Mouse (Mus musculus) myocyte (in vitro differentiated cells): ENCODE data around the gene Inpp5d.

Source experiments
- CEBPB ChIP-seq: IDR thresholded peaks from 2 replicates; pipeline ENCODE4 v1.6.1; 2011; ENCODE audit warnings: mild to moderate bottlenecking, moderate library complexity; ENCODE audit not compliant: poor library complexity, insufficient read depth, severe bottlenecking
- MAX ChIP-seq: IDR thresholded peaks from one replicate; pipeline ENCODE4 v1.6.1; 2011; ENCODE audit warnings: low read depth, mild to moderate bottlenecking, control low read depth
- POLR2A ChIP-seq: IDR thresholded peaks from one replicate; pipeline ENCODE4 v1.6.1; 2011; ENCODE audit warnings: low read depth, mild to moderate bottlenecking, control low read depth, moderate library complexity; ENCODE audit not compliant: insufficient read length
- POLR2AphosphoS2 ChIP-seq: IDR thresholded peaks from one replicate; pipeline ENCODE4 v1.6.1; 2011; ENCODE audit warnings: low read depth, control low read depth; ENCODE audit not compliant: insufficient read length
- SRF ChIP-seq: IDR thresholded peaks from one replicate; pipeline ENCODE4 v1.6.1; 2011; ENCODE audit warnings: low read depth; ENCODE audit not compliant: control insufficient read depth, insufficient read length
- TCF12 ChIP-seq: IDR thresholded peaks from one replicate; pipeline ENCODE4 v1.6.1; 2011; ENCODE audit warnings: mild to moderate bottlenecking, control low read depth; ENCODE audit not compliant: poor library complexity, insufficient read depth, severe bottlenecking
- USF1 ChIP-seq: IDR thresholded peaks from one replicate; pipeline ENCODE4 v1.6.1; 2011; ENCODE audit warnings: low read depth, mild to moderate bottlenecking, control low read depth, moderate library complexity

GRCm38 (mm10) chr1:87620211-87620668 is at the start of gene Inpp5d:
- TF ChIP-seq POLR2AphosphoS2 (no peak), POLR2A (no peak), MAX (no peak), USF1 (no peak), TCF12 (no peak), SRF (no peak), CEBPB (no peak)
